Mouse (Mus musculus) embryonic facial prominence, embryonic 11.5 days (tissue): ENCODE results near the gene Yipf2. TPM values are rescaled to one million over a fixed set of nuclear protein-coding genes. Genes with fewer than 3 reads are reported as not detected.

Experiments
- ATAC-seq: fragments of 200-750 bp; cut with Nextera tagmentation; replicated peaks from 2 replicates; pipeline ENCODE4 v1.8.0; 2017; ENCODE audit warnings: low read depth; ENCODE audit not compliant: insufficient number of reproducible peaks, low FRiP score, low TSS enrichment
- DNase-seq: peaks from one replicate; pipeline ENCODE4 v3.0.0-alpha.2; 2015; ENCODE audit warnings: low spot score
- H3K27ac ChIP-seq: fragments of 300-500 bp; sonication (generic); replicated peaks from 2 replicates; pipeline ENCODE4 v1.5.1; 2014; ENCODE audit warnings: mild to moderate bottlenecking, low read depth, low read length, control low read depth
- H3K27me3 ChIP-seq: fragments of 300-500 bp; sonication (generic); 2 replicates; pipeline ENCODE4 v1.6.1; 2014; ENCODE audit warnings: mild to moderate bottlenecking, low read length, moderate library complexity, mixed read lengths; ENCODE audit not compliant: control insufficient read depth, insufficient read depth
- H3K36me3 ChIP-seq: fragments of 300-500 bp; sonication (generic); replicated peaks from 2 replicates; pipeline ENCODE4 v1.6.1; 2014; ENCODE audit warnings: low read depth, mild to moderate bottlenecking, low read length, moderate library complexity, mixed read lengths; ENCODE audit not compliant: control insufficient read depth, insufficient read depth
- H3K4me1 ChIP-seq: fragments of 300-500 bp; sonication (generic); 2 replicates; pipeline ENCODE4 v1.6.1; 2014; ENCODE audit warnings: low read length, mixed read lengths; ENCODE audit not compliant: control insufficient read depth, insufficient read depth
- H3K4me2 ChIP-seq: fragments of 300-500 bp; sonication (generic); 2 replicates; pipeline ENCODE4 v1.6.1; 2014; ENCODE audit warnings: low read depth, mild to moderate bottlenecking, control low read depth, low read length, moderate library complexity
- H3K4me3 ChIP-seq: fragments of 300-500 bp; sonication (generic); 2 replicates; pipeline ENCODE4 v1.5.1; 2014; ENCODE audit warnings: low read depth, low read length, control low read depth
- H3K9ac ChIP-seq: fragments of 300-500 bp; sonication (generic); replicated peaks from 2 replicates; pipeline ENCODE4 v1.6.1; 2014; ENCODE audit warnings: mild to moderate bottlenecking, control low read depth, low read length
- H3K9me3 ChIP-seq: fragments of 300-500 bp; sonication (generic); replicated peaks from 2 replicates; pipeline ENCODE4 v1.6.1; 2016; ENCODE audit warnings: mild to moderate bottlenecking, low read length, inconsistent platforms, mixed read lengths; ENCODE audit not compliant: control insufficient read depth
- WGBS: fragments of 180-500 bp; shearing (Covaris S2); extraction: QIAGEN DNeasy Blood & Tissue Kit; methylation state at CpG from one replicate; pipeline ENCODE4 v1.1.7; 2014; 5-methylcytosine and 5-hydroxymethylcytosine counted together
- polyA plus RNA-seq: library from polyadenylated mRNA; unstranded; fragments of >200 nt; fragmentation: Nextera tagmentation; extraction: Ambion mirVana; gene quantifications from 2 replicates; pipeline ENCODE4 v1.2.1, GENCODE M21; 2014

The Yipf2 gene
- polyA plus RNA-seq, 1 experiment from 2014 or later: 13.1 TPM

- H3K36me3 ChIP-seq: no peaks in the 10 kb centered on the region
- H3K4me1 ChIP-seq: no peaks in the 10 kb centered on the region
- no peak overlapping the region for H3K9ac ChIP-seq
- ATAC-seq (no peak), DNase-seq (no peak)
- no peaks in the 10 kb centered on the region for H3K27me3 ChIP-seq
- WGBS: 90% methylated on average over 10 of the region's 10 CpGs
- no peak overlapping the region for H3K27ac ChIP-seq
- no peaks in the 10 kb centered on the region for H3K9me3 ChIP-seq
- H3K4me2 ChIP-seq: no peak overlapping the region
- H3K4me3 ChIP-seq: no peak overlapping the region
These were observed 33.0 kb upstream of the Yipf2 start for GRCm38 (mm10) chr9:21625342-21626339.

- Histone ChIP-seq H3K27ac (no peak overlapping the region), H3K27me3 (no peaks in the 10 kb centered on the region), H3K9me3 (no peaks in the 10 kb centered on the region), H3K9ac (no peak overlapping the region), H3K4me3 (no peak overlapping the region), H3K36me3 (no peaks in the 10 kb centered on the region; the same call in 1 of the 2 replicates), H3K4me2 (no peak overlapping the region), H3K4me1 (no peaks in the 10 kb centered on the region)
- ATAC-seq: no peak
- DNase-seq: no peak
- 95% methylated on average over 1 of the region's 1 CpGs for WGBS
These were observed 30.0 kb upstream of the Yipf2 start for GRCm38 (mm10) chr9:21622676-21623075.

- no peaks in the 10 kb centered on the region for H3K4me1 ChIP-seq
- DNase-seq (no peak), ATAC-seq (no peak)
- no peak overlapping the region for H3K4me3 ChIP-seq
- WGBS: 82% methylated on average over 4 of the region's 4 CpGs
- H3K4me2 ChIP-seq: no peak overlapping the region
- H3K9me3 ChIP-seq: no peaks in the 10 kb centered on the region
- H3K9ac ChIP-seq: no peak overlapping the region
- no peaks in the 10 kb centered on the region; the same call in 1 of the 2 replicates for H3K36me3 ChIP-seq
- no peaks in the 10 kb centered on the region for H3K27me3 ChIP-seq
- H3K27ac ChIP-seq: no peak overlapping the region
These were observed 27.6 kb upstream of the Yipf2 start for GRCm38 (mm10) chr9:21620229-21620628.

GRCm38 (mm10) chr9:21617066-21617465 is 24.4 kb upstream of the Yipf2 start:
- ATAC-seq (no peak), DNase-seq (peak; percentile 50)
- peak overlapping the region; percentile 95 for H3K27ac ChIP-seq
- H3K9ac ChIP-seq: peak overlapping the region; percentile 96
- H3K4me3 ChIP-seq: peak overlapping the region; percentile 75
- no peaks in the 10 kb centered on the region for H3K4me1 ChIP-seq
- H3K4me2 ChIP-seq: peak overlapping the region; percentile 59
- H3K36me3 ChIP-seq: no peaks in the 10 kb centered on the region; the same call in 1 of the 2 replicates
- WGBS: 7% methylated on average over 10 of the region's 10 CpGs
- H3K27me3 ChIP-seq: no peaks in the 10 kb centered on the region
- no peaks in the 10 kb centered on the region for H3K9me3 ChIP-seq

- Histone ChIP-seq H3K9me3 (no peaks in the 10 kb centered on the region), H3K27ac (peak overlapping the region; percentile 95), H3K4me2 (peak overlapping the region; percentile 59), H3K4me1 (no peaks in the 10 kb centered on the region), H3K27me3 (no peaks in the 10 kb centered on the region), H3K36me3 (no peaks in the 10 kb centered on the region; the same call in 1 of the 2 replicates), H3K9ac (peak overlapping the region; percentile 96), H3K4me3 (peak overlapping the region; percentile 75)
- ATAC-seq: peak; percentile 78
- 0% methylated on average over 47 of the region's 57 CpGs for WGBS
- DNase-seq: peak; percentile 91
These were observed 23.7 kb upstream of the Yipf2 start for GRCm38 (mm10) chr9:21616232-21616781.

- no peaks in the 10 kb centered on the region; the same call in 1 of the 2 replicates for H3K36me3 ChIP-seq
- peak within 1 kb of the TSS; percentile 95 for H3K27ac ChIP-seq
- 1% methylated on average over 40 of the region's 45 CpGs for WGBS
- H3K9ac ChIP-seq: peak within 1 kb of the TSS; percentile 96
- no peaks in the 10 kb centered on the region for H3K27me3 ChIP-seq
- H3K4me3 ChIP-seq: peak within 1 kb of the TSS; percentile 75
- no peaks in the 10 kb centered on the region for H3K4me1 ChIP-seq
- no peaks in the 10 kb centered on the region for H3K9me3 ChIP-seq
- DNase-seq: peak; percentile 99
- peak; percentile 94 for ATAC-seq
- peak within 1 kb of the TSS; percentile 73 for H3K4me2 ChIP-seq
These were observed 23.1 kb upstream of the Yipf2 start, which contains the start of gene Smarca4 for GRCm38 (mm10) chr9:21615617-21616231. Smarca4 (plus strand) TSS chr9:21616169.

GRCm38 (mm10) chr9:21614864-21615616 is 22.4 kb upstream of the Yipf2 start:
- Histone ChIP-seq H3K4me1 (no peaks in the 10 kb centered on the region), H3K9me3 (no peaks in the 10 kb centered on the region), H3K4me2 (peak overlapping the region; percentile 73), H3K36me3 (no peaks in the 10 kb centered on the region; the same call in 1 of the 2 replicates), H3K27ac (peak overlapping the region; percentile 95), H3K9ac (peak overlapping the region; percentile 83), H3K4me3 (peak overlapping the region; percentile 47), H3K27me3 (no peaks in the 10 kb centered on the region)
- DNase-seq (no peak), ATAC-seq (no peak)
- 80% methylated on average over 15 of the region's 15 CpGs for WGBS
